Mouse (Mus musculus): ENCODE data around the gene Ss18l1. TPM values are rescaled to one million over a fixed set of nuclear protein-coding genes. Genes with fewer than 3 reads are reported as not detected.

The Ss18l1 gene
- 1 to 10 TPM; 2.9 to 3.3 TPM for total RNA-seq (2021)
- long read RNA-seq, experiment 1, full-length matches to known transcripts = 2 of 7 reads
- long read RNA-seq, experiment 1, partial matches to known transcripts = 3 of 7 reads
- long read RNA-seq, experiment 1, other reads (novel, unspliced or antisense) = 2 of 7 reads
- long read RNA-seq, experiment 2, full-length matches to known transcripts = 5 of 8 reads
- long read RNA-seq, experiment 2, partial matches to known transcripts = 0 of 8 reads
- long read RNA-seq, experiment 2, other reads (novel, unspliced or antisense) = 3 of 8 reads

GRCm38 (mm10) chr2:180042256-180042857 lies at the start of gene Ss18l1, which contains the start of gene Psma7:
TSS of gene Ss18l1 (plus strand) at chr2:180042509.
TSS of gene Psma7 (minus strand) at chr2:180042433.
- intact Hi-C loops (cut with DNase I) = loop anchor here (2.0 kb wide), 1 partner anchor 66 kb away; the partner anchor contains the start of gene Taf4
- peak; percentile 93 for DNase-seq

GRCm38 (mm10) chr2:179993071-179993470 lies 49.2 kb upstream of the Ss18l1 start:
- DNase-seq = no peak
- intact Hi-C loops (cut with DNase I) = no loop called here

GRCm38 (mm10) chr2:179998431-179998830 lies 43.9 kb upstream of the Ss18l1 start:
- intact Hi-C loops (cut with DNase I) = no loop called here
- no peak for DNase-seq

- intact Hi-C loops (cut with DNase I) = no loop called here
- DNase-seq = no peak
These were observed 40.7 kb upstream of the Ss18l1 start for GRCm38 (mm10) chr2:180001635-180002034.

GRCm38 (mm10) chr2:180005656-180006351 lies 36.5 kb upstream of the Ss18l1 start:
- intact Hi-C loops (cut with DNase I) = no loop called here
- no peak for DNase-seq

- intact Hi-C loops (cut with DNase I) = no loop called here
- DNase-seq = no peak
These were observed 35.8 kb upstream of the Ss18l1 start for GRCm38 (mm10) chr2:180006352-180007017.

GRCm38 (mm10) chr2:180010686-180011085 lies 31.6 kb upstream of the Ss18l1 start:
- intact Hi-C loops (cut with DNase I) = no loop called here
- DNase-seq = no peak

GRCm38 (mm10) chr2:180011370-180011769 lies 30.9 kb upstream of the Ss18l1 start:
- intact Hi-C loops (cut with DNase I) = no loop called here
- no peak for DNase-seq

GRCm38 (mm10) chr2:180013686-180014085 lies 28.6 kb upstream of the Ss18l1 start:
- no peak for DNase-seq
- intact Hi-C loops (cut with DNase I) = no loop called here

- intact Hi-C loops (cut with DNase I) = no loop called here
- no peak for DNase-seq
These were observed 24.7 kb upstream of the Ss18l1 start for GRCm38 (mm10) chr2:180017632-180018031.

GRCm38 (mm10) chr2:180018573-180018972 lies 23.7 kb upstream of the Ss18l1 start:
- intact Hi-C loops (cut with DNase I) = no loop called here
- DNase-seq = no peak

GRCm38 (mm10) chr2:180020091-180020661 lies 22.1 kb upstream of the Ss18l1 start:
- intact Hi-C loops (cut with DNase I) = no loop called here
- no peak for DNase-seq

GRCm38 (mm10) chr2:180020919-180021318 lies 21.4 kb upstream of the Ss18l1 start:
- no peak for DNase-seq
- intact Hi-C loops (cut with DNase I) = no loop called here

- intact Hi-C loops (cut with DNase I) = no loop called here
- no peak for DNase-seq
These were observed 19.6 kb upstream of the Ss18l1 start for GRCm38 (mm10) chr2:180022751-180023150.

GRCm38 (mm10) chr2:180024401-180025098 lies 17.8 kb upstream of the Ss18l1 start, which contains the start of gene Lsm14b:
TSS of gene Lsm14b (plus strand) at chr2:180024987.
- peak; percentile 99 to 100 for DNase-seq
- intact Hi-C loops (cut with DNase I) = loop anchor here (1.0 kb wide), 1 partner anchor 47 kb away; no protein-coding TSS in a partner anchor

GRCm38 (mm10) chr2:180025135-180025860 lies 17.0 kb upstream of the Ss18l1 start:
- intact Hi-C loops (cut with DNase I) = no loop called here
- DNase-seq = peak; percentile 57 to 58

- no peak for DNase-seq
- intact Hi-C loops (cut with DNase I) = loop anchor here (2.0 kb wide), 1 partner anchor 15 kb away; no protein-coding TSS in a partner anchor
These were observed 16.5 kb upstream of the Ss18l1 start for GRCm38 (mm10) chr2:180025861-180026200.

- no peak for DNase-seq
- intact Hi-C loops (cut with DNase I) = loop anchor here (2.0 kb wide), 1 partner anchor 13 kb away; no protein-coding TSS in a partner anchor
These were observed 14.5 kb upstream of the Ss18l1 start for GRCm38 (mm10) chr2:180027768-180028167.

GRCm38 (mm10) chr2:180031270-180031669 lies 11.0 kb upstream of the Ss18l1 start:
- intact Hi-C loops (cut with DNase I) = no loop called here
- no peak for DNase-seq
